Mouse (Mus musculus) v-Abl transformed pro-B cells (cell line): ENCODE measurements around the gene Gm12845.
"Not testable (repeated sequence)": the region's sequence is repeated elsewhere in the genome, so short reads cannot be mapped to it uniquely, and the experiment has no call there.

ENCODE experiments used
- in situ Hi-C, 2 experiments: fragments of 400-800 bp; cut with MboI; formaldehyde crosslinking; loops; one replicate each; pipeline ENCODE4 v1.15.1; 2025; ENCODE audit not compliant: unreplicated experiment in 2 of 2

The Gm12845 gene

DNA sequence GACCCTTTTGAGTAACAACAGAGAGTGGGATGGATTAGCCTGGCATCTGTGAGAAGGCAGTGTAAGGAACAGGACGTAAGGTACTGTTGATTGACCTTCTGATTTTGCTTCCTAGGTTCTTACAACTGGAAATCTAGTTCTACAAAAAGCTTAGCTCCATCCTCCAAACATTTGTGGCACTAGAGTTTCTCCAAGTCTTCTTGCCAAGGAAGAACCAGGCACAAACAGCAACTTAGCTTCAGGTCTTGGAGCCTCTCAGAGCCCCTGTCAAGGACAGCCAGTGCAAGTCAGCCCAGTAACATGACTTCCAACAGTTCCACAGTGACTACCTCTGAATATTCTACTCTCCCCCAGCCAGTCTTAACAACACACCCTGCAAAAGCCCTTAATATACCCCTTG, at the start of gene Gm12845:
Gene Gm12845 (plus strand): TSS at position 301 of the 400 bp plus-strand sequence.
- in situ Hi-C loops = loop anchor here in 1 of 2 experiments (25.0 kb wide), 1 partner anchor 838 kb away; no protein-coding TSS in a partner anchor

GRCm38 (mm10) chr4:117676903-117677302, 47.3 kb upstream of the Gm12845 start:
- in situ Hi-C loops = loop anchor here (10.0 kb wide), 2 partner anchors 322 to 402 kb away; no protein-coding TSS in a partner anchor

DNA sequence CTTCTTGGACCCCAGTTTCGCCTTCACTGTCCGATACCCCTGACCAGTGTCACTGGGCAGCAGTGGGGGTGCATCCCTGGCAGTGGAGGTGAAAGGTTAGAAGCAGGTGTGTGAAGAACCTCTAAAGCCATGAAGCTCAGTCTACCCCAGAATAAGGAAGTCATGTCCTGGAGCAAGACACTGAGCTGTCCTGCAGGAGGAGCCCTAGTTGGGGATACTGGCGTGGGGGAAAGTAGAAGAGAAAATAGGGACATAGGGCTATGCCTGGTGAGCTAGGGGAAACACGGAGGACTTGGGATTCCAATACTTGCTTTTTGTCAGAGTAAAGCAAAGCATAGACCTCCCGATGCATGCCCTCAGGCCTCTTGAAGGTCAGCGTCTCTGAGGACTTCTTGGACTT, 43.2 kb upstream of the Gm12845 start:
- in situ Hi-C loops = no loop called here

- in situ Hi-C loops = no loop called here
These were observed 42.2 kb upstream of the Gm12845 start, which contains the start of gene Dmap1 for GRCm38 (mm10) chr4:117681931-117682461. Gene Dmap1 (minus strand): TSS chr4:117682273.

- in situ Hi-C loops = no loop called here
These were observed 41.7 kb upstream of the Gm12845 start for GRCm38 (mm10) chr4:117682463-117682862.

DNA sequence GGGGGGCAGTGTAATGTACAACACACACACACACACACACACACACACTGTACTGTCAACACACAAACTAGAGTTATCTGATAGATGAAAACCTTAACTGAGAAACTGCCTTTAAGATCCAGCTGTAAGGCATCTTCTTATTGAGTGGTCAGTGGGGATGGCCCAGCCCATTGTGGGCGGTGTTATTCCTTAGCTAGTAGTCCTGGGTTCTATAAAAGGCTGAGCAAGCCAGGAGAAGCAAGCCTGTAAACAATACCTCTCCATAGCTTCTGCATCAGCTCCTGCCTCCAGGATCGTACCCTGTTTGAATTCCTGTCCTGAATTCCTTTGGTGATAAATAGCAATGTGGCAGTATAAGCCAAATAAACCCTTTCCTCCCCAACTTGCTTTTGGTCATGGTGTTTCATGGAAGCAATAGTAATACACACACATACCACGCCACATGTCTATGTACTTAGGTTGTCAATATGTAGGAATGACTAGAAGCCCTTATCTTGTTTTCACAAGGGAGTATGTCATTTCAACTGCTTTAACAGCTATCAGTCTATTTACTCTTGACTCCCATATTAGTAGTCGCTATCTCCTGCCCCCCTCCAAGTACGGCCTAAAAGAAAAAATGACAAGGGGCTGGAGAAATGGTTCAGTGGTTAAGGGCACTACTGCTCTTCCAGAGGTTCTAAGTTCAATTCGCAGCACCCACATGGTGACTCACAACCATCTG, 41.0 kb upstream of the Gm12845 start:
- in situ Hi-C loops = no loop called here

- in situ Hi-C loops = no loop called here
These were observed 37.9 kb upstream of the Gm12845 start for GRCm38 (mm10) chr4:117686354-117686753.

DNA sequence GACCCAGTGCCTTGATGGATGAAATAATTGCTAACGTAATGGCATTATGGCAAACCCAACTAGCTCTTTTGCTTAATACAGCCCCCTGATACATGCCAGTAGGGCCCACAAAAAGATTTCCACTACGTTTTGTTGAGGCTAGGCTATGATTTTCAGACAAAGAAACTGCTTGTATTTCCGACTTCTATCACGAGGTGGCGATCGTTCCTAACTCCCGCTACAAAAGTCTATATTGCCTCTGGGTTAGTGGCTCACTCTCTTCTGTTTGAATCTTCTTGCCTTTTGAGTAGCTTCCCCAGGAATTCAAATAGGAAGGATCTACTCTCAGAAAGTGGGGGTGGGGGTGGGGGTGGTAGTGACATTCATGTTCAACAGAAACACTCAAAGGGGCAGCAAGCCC, 18.9 kb upstream of the Gm12845 start:
- in situ Hi-C loops = loop anchor here (10.0 to 25.0 kb wide), 6 partner anchors 69 to 869 kb away; no protein-coding TSS in a partner anchor

GRCm38 (mm10) chr4:117708780-117709550, 15.2 kb upstream of the Gm12845 start:
- in situ Hi-C loops = loop anchor here (10.0 to 25.0 kb wide), 6 partner anchors 66 to 866 kb away; no protein-coding TSS in a partner anchor

GRCm38 (mm10) chr4:117712314-117712713, 11.9 kb upstream of the Gm12845 start:
- in situ Hi-C loops = loop anchor here (10.0 to 25.0 kb wide), 3 partner anchors 52 to 850 kb away; partner anchors contain the start of gene Klf17 (in 1 of the 2)

DNA sequence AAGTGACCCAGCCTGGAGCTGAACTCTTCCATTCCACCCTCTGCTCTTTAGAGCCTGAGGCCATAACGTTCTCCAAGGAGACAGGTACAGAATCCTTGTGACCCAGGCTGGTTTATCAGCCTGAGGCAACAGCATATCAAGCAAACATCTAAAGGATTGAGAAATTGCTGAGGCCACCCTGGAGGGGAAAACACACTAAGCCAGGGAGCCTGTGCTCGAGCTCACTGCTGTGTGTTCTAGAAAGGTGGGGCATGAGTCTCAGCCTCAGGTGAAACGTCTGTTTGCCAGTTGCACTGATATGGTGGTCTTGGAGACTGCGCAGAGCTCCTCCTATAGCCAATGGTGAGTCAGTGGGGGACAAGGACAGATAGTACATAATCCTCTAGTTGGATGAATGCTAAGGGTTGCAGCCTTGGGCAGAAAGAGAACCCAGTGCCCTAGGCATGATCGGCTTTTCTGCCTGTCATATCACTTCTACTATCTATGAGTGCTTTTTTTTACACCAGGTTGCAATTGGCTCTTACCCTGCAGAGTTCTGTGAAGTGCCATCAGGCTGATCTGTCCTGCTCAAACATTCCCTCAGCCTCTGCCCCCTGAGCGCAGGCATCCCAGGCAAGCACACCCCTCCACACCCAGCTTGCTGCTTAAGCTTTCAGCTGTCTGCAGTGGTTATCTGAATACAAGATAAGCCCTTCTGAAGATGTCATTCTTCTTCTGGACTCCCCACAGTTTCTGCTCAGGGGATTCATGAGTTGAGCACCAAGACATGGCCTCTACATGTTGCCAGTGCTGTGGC, 10.7 kb upstream of the Gm12845 start:
- in situ Hi-C loops = loop anchor here (10.0 to 25.0 kb wide), 3 partner anchors 51 to 849 kb away; partner anchors contain the start of gene Klf17 (in 1 of the 2)

- in situ Hi-C loops = no loop called here
These were observed 7.7 kb downstream of the Gm12845 start for GRCm38 (mm10) chr4:117731926-117732325.

DNA sequence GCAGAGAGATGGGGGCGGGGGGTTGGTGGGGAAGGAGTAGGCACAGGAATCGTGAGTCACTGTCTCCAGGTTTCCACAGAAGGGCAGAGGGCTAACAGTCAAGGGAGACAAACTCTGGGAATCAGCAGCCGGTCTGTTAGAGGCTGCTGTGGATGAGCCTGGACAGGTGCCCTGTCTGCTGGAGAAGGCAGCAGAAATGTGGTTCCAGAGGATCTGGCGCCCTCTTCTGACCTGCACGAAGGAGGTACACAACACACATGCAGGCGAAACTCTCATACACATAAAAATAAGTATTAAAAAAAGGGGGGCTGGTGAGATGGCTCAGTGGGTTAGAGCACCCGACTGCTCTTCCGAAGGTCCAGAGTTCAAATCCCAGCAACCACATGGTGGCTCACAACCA, 13.3 kb downstream of the Gm12845 start:
- in situ Hi-C loops = no loop called here

DNA sequence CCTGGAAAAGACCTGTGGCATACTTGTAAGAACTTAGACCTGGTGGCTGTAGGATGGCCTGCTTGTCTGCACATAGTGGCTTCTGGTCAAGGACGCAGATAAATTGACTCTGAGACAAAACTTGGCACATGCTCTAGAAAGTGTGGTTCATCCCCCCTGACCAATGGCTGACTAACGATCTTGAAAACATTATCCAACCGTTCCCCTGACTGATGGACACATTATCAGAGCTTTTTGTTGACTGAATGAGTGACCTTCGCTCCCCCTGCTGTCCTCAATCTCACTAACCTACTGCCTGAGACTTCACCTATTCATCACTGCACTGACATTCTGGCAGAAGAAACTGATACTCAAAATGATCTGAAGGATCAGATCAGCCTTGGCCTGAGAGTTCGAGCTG, 28.3 kb downstream of the Gm12845 start:
- in situ Hi-C loops = not testable (repeated sequence)

DNA sequence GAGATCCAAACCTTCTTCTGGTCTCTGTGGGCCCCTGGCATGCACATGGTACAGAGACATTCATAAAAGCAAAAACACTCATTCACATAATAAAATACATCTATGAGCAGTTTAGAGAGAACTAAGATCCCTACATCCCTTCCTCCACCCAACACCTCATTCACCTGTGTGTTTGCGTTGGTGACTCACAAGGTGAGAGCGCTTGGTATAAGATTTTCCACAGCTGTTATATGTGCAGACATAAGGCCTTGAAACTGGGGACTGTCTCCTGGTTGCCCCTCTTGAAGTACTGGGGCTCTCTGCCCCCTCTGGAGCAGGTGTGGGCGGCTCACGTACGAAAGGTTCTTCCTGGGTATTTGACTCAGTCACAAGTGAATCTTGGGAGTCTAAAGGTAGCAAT, 35.9 kb downstream of the Gm12845 start:
- in situ Hi-C loops = loop anchor here in 1 of 2 experiments (10.0 kb wide), 1 partner anchor 45 kb away; no protein-coding TSS in a partner anchor

GRCm38 (mm10) chr4:117765416-117765815, 41.2 kb downstream of the Gm12845 start, which contains the start of gene Klf17:
Gene Klf17 (minus strand): TSS chr4:117765648.
- in situ Hi-C loops = loop anchor here in 1 of 2 experiments (10.0 kb wide), 1 partner anchor 51 kb away; no protein-coding TSS in a partner anchor

DNA sequence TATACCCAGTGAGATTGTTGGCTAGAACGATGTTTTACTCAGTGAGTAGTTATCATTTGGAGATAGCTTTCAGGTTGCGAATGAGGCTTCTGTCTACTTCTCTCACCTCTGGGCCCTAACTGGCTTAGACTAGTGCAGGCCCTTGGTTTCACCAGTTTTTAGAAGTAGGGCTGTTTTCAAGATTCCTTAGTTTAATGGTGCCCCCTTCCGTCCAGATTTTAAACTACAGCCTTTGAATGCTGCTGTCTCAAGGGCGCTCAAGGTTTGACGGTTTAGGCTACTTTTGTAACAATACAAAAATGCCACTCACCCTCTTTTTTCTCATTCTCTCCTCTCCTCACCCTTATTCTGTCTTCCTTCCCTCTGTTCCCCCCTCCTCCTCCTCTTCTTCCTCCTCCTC, 46.7 kb downstream of the Gm12845 start:
- in situ Hi-C loops = loop anchor here in 1 of 2 experiments (10.0 kb wide), 2 partner anchors 66 to 506 kb away; no protein-coding TSS in a partner anchor

GRCm38 (mm10) chr4:117772960-117773359, 48.7 kb downstream of the Gm12845 start:
- in situ Hi-C loops = loop anchor here in 1 of 2 experiments (10.0 kb wide), 2 partner anchors 68 to 508 kb away; no protein-coding TSS in a partner anchor
